Mouse (Mus musculus) small intestine, adult 2 months (tissue): ENCODE data around the gene Rasal3.

Source experiments
- CTCF ChIP-seq: fragments of 200-500 bp; IDR thresholded peaks from 2 replicates; pipeline ENCODE4 v1.5.1; 2012; ENCODE audit warnings: low read depth, mild to moderate bottlenecking, control low read depth, inconsistent platforms, low read length, moderate library complexity, mixed read lengths; ENCODE audit not compliant: insufficient replicate concordance, insufficient read length; ENCODE audit errors: extremely low read depth
- POLR2A ChIP-seq: fragments of 200-500 bp; IDR thresholded peaks from 2 replicates; pipeline ENCODE4 v1.6.1; 2012; ENCODE audit warnings: low read depth, mild to moderate bottlenecking, control low read depth, inconsistent platforms, low read length, moderate library complexity

DNA sequence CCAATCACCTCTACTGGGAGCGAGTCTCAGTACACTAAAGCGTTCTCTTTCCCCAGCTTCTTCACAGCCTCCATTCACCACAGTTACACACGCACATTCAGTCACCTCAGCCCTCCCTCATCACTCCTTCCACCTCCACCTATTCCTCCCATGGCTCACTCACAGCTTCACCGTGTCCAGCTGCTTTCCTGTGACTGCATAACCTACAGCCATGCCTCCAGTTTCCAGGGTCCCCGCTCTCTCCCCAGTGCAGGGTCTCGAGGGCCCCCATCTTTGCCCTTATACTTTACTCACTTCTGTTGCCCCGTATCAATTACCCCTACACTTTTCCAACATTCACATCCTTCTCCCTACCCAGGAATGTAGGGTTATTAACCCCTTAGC lies 15.4 kb downstream of the Rasal3 start:
- TF ChIP-seq CTCF, result no peak
- TF ChIP-seq POLR2A, result no peak
